Mouse (Mus musculus) hindbrain, embryonic 10.5 days (tissue): ENCODE measurements around the gene Arhgap17. TPM values are rescaled to one million over a fixed set of nuclear protein-coding genes. Genes with fewer than 3 reads are reported as not detected.

Source experiments
- DNase-seq: peaks from one replicate; pipeline ENCODE4 v3.0.0-alpha.2; 2017; ENCODE audit warnings: low spot score
- H3K27ac ChIP-seq: fragments of 300-500 bp; sonication (generic); 2 replicates; pipeline ENCODE4 v1.5.1; 2016; ENCODE audit warnings: mild to moderate bottlenecking, moderate library complexity
- H3K27me3 ChIP-seq: fragments of 300-500 bp; sonication (generic); 2 replicates; pipeline ENCODE4 v1.6.1; 2016; ENCODE audit warnings: mild to moderate bottlenecking; ENCODE audit not compliant: poor library complexity, insufficient read depth, severe bottlenecking
- H3K36me3 ChIP-seq: fragments of 300-500 bp; sonication (generic); 2 replicates; pipeline ENCODE4 v1.6.1; 2016; ENCODE audit warnings: mild to moderate bottlenecking, moderate library complexity
- H3K4me1 ChIP-seq: fragments of 300-500 bp; sonication (generic); replicated peaks from 2 replicates; pipeline ENCODE4 v1.6.1; 2016; ENCODE audit warnings: mild to moderate bottlenecking
- H3K4me3 ChIP-seq: fragments of 300-500 bp; sonication (generic); 2 replicates; pipeline ENCODE4 v1.5.1; 2016; ENCODE audit warnings: mild to moderate bottlenecking, moderate library complexity
- H3K9me3 ChIP-seq: fragments of 300-500 bp; sonication (generic); 2 replicates; pipeline ENCODE4 v1.6.1; 2016; ENCODE audit warnings: mild to moderate bottlenecking, moderate library complexity
- WGBS: fragments of 180-500 bp; shearing (Covaris S2); methylation state at CpG from one replicate; pipeline ENCODE4 v1.1.7; 2016; 5-methylcytosine and 5-hydroxymethylcytosine counted together
- polyA plus RNA-seq: library from polyadenylated mRNA; unstranded; fragments of >200 nt; fragmentation: Nextera tagmentation; extraction: Ambion mirVana; gene quantifications from 2 replicates; pipeline ENCODE4 v1.2.1, GENCODE M21; 2016

Gene Arhgap17
- polyA plus RNA-seq, 1 experiment from 2014 or later: 31.4 TPM

- Histone ChIP-seq H3K27me3 (no peaks in the 10 kb centered on the region), H3K27ac (no peak overlapping the region), H3K4me1 (peaks cover 17% of the 10 kb centered on the region; the same call in 1 of the 2 replicates), H3K4me3 (no peak overlapping the region), H3K9me3 (no peaks in the 10 kb centered on the region), H3K36me3 (peaks cover 7% of the 10 kb centered on the region; the same call in 1 of the 2 replicates)
- WGBS: 72% methylated on average over 11 of the region's 11 CpGs
- no peak for DNase-seq
Measured at GRCm38 (mm10) chr7:123349813-123350212, 19.9 kb downstream of the Arhgap17 start.

- H3K27ac ChIP-seq: no peak overlapping the region
- peaks cover 35% of the 10 kb centered on the region for H3K4me1 ChIP-seq
- 0 out of 2 replicates have a peak, but pooled peaks cover 4% of the 10 kb centered on the region for H3K36me3 ChIP-seq
- no peak for DNase-seq
- no peak overlapping the region for H3K4me3 ChIP-seq
- H3K27me3 ChIP-seq: no peaks in the 10 kb centered on the region
- no peaks in the 10 kb centered on the region for H3K9me3 ChIP-seq
- 89% methylated on average over 7 of the region's 7 CpGs for WGBS
Measured at GRCm38 (mm10) chr7:123346631-123347290, 23.0 kb downstream of the Arhgap17 start.

GRCm38 (mm10) chr7:123345041-123345544 is 24.6 kb downstream of the Arhgap17 start:
- no peak for DNase-seq
- WGBS: 86% methylated on average over 3 of the region's 3 CpGs
- Histone ChIP-seq H3K4me3 (no peak overlapping the region), H3K4me1 (peaks cover 41% of the 10 kb centered on the region), H3K36me3 (peaks cover under 1% of the 10 kb centered on the region; the same call in 1 of the 2 replicates), H3K9me3 (no peaks in the 10 kb centered on the region), H3K27ac (no peak overlapping the region), H3K27me3 (no peaks in the 10 kb centered on the region)

DNA sequence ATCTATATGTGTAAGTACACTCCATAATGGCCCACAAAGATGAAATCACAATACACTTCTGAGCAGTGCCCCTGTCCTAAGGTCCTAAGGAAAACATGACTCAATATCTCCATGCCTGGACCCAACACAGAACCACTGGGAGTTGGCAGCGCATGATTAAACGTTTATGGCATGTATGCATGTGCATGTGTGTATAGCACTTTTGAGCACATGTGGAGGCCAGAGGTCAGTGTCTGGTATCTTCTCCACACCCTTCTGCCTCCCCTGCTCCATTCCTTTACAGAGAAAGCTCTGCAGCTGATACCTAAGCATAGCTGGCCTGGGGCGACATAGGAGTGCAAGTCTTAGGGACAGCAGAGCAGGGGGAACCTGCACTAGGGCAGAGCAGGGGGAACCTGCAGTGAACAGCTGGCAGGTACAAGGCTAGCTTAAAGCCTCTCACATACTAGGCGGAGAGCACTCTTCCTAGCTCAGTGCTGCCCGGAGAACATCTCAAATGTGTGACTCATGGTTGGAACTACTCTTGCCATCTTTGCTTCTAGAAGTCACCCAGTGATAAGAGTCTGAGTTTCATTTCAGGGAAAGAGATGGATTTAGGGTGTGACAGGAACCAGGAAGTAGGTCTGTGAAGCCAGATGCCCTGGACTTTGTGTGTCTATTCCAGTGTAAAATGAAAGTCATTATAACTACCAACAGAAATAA is 25.5 kb downstream of the Arhgap17 start:
- no peak for DNase-seq
- 96% methylated on average over 5 of the region's 5 CpGs for WGBS

DNA sequence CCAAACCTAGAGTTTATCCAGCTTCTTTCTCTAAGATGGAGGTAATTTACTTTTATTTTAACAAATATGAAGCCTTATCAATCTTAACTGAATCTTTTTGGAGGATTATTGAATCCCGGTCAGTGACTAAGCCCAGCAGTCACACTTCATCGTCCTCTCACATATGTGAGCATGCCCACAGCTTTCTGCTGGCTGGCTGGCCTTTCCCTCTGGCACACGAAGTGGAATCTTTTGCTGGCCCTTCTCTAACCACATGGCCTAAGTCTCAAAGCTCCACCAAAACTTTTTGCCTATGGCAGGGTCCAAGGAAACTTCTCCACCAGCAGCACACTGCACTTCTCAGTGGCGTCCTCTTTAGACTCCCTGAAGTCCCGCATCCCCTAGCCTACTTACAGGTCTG is 27.8 kb downstream of the Arhgap17 start:
- WGBS: 62% methylated on average over 5 of the region's 5 CpGs
- 0 out of 2 replicates have a peak overlapping the region, but pooled peaks have one; percentile 30 for H3K27ac ChIP-seq
- DNase-seq: no peak
- no peaks in the 10 kb centered on the region for H3K27me3 ChIP-seq
- H3K4me3 ChIP-seq: no peak overlapping the region
- peaks cover 47% of the 10 kb centered on the region for H3K4me1 ChIP-seq
- H3K36me3 ChIP-seq: peaks cover 6% of the 10 kb centered on the region
- no peaks in the 10 kb centered on the region for H3K9me3 ChIP-seq

More for the DNA sequence above, 25.5 kb downstream of the Arhgap17 start:
- Histone ChIP-seq H3K4me3 (no peak overlapping the region), H3K36me3 (peaks cover 6% of the 10 kb centered on the region), H3K27me3 (no peaks in the 10 kb centered on the region), H3K27ac (no peak overlapping the region), H3K9me3 (no peaks in the 10 kb centered on the region), H3K4me1 (peaks cover 36% of the 10 kb centered on the region)

DNA sequence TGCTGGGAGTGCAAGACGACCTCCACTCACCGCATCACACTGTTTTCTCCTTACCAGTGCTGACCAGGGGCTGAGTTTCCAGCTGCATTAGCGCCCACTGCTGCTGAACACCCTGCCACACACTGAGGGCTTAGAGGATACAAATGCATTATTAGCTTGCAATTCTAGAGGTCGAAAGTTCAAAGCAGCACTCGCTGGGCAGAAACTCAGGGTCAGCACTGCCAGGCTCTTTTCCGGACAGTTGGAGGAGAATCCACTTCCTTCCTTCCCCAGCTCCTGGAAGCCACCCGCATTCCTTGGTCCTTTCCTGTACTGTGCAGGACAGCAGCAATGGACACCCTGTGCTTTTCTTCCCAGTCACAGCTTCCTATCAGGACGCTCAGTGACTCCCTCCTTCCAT is 31.4 kb downstream of the Arhgap17 start:
- H3K36me3 ChIP-seq: peaks cover 6% of the 10 kb centered on the region
- peaks cover 39% of the 10 kb centered on the region for H3K4me1 ChIP-seq
- H3K9me3 ChIP-seq: no peaks in the 10 kb centered on the region
- WGBS: 62% methylated on average over 8 of the region's 8 CpGs
- no peaks in the 10 kb centered on the region for H3K27me3 ChIP-seq
- no peak for DNase-seq
- no peak overlapping the region for H3K27ac ChIP-seq
- no peak overlapping the region for H3K4me3 ChIP-seq

DNA sequence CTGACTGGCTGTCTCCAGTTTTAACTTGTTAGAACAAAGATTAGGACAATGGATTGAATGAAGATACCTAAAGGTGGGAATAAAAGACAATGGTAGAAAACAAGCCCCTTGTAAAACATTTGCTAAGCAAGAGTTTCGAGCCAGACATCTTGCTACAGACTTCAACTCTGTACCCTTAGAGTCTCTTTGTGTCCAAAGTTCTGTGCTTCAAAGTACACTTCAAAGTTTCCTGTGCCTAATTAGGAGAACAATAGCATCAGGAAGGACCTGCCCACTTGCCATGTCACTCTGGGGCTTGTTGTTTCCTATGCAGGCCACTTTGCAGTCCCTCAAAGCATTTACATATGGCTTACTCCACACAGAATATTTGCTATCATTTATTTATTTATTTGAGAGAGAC is 33.4 kb downstream of the Arhgap17 start:
- no peak overlapping the region for H3K4me3 ChIP-seq
- 78% methylated on average over 1 of the region's 1 CpGs for WGBS
- H3K27ac ChIP-seq: no peak overlapping the region
- no peaks in the 10 kb centered on the region for H3K9me3 ChIP-seq
- H3K4me1 ChIP-seq: peaks cover 19% of the 10 kb centered on the region
- no peaks in the 10 kb centered on the region for H3K27me3 ChIP-seq
- no peak for DNase-seq
- peaks cover 9% of the 10 kb centered on the region for H3K36me3 ChIP-seq

DNA sequence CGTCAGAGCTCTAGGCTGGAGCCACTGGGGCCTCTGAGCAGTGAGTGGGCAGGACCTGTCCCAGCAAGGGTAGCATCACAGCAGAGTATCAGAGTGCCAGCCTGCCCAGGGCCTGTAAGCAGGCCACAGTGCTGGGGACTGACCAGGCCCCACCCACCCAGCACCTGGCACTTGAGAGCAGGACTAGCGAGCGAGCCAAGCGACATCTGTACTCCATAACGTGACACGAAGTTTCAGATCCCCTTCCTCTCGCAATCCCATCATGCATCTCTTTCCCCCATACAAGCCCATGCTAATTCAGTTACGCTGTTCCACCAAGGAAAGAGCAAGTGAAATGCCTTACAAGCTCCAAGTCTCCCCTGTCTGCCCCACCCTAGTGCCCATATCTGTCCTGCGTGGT is 39.2 kb downstream of the Arhgap17 start:
- no peak for DNase-seq
- Histone ChIP-seq H3K9me3 (no peaks in the 10 kb centered on the region), H3K4me1 (no peaks in the 10 kb centered on the region), H3K27me3 (no peaks in the 10 kb centered on the region), H3K4me3 (no peak overlapping the region), H3K36me3 (peaks cover 36% of the 10 kb centered on the region), H3K27ac (no peak overlapping the region)
- WGBS: 92% methylated on average over 9 of the region's 9 CpGs

GRCm38 (mm10) chr7:123327909-123328308 is 41.8 kb downstream of the Arhgap17 start:
- Histone ChIP-seq H3K27ac (no peak overlapping the region), H3K9me3 (no peaks in the 10 kb centered on the region), H3K4me3 (no peak overlapping the region), H3K27me3 (no peaks in the 10 kb centered on the region), H3K4me1 (no peaks in the 10 kb centered on the region), H3K36me3 (peaks cover 61% of the 10 kb centered on the region)
- DNase-seq: no peak
- 91% methylated on average over 4 of the region's 4 CpGs for WGBS

DNA sequence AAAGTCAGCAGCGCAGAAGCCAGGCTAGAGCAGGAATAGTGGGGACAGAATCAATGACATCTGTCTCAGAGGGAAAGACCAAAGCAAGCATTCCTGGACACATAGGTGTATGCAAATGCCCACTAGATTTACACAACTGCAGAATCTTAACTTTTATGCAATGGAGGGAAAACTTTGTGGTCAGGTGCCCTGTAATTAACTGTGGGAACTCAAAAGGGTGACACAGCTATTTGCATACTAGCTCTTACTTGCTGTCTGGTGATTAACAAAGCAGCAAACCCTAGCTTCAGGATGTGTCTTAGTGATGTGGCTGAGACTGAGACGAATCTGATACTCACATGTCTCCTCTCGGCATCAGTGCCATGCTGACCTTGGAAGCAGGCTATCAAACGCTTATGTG is 42.8 kb downstream of the Arhgap17 start:
- H3K9me3 ChIP-seq: no peaks in the 10 kb centered on the region
- no peak for DNase-seq
- H3K27ac ChIP-seq: no peak overlapping the region
- 86% methylated on average over 4 of the region's 4 CpGs for whole genome bisulfite sequencing
- no peak overlapping the region for H3K4me3 ChIP-seq
- peaks cover 68% of the 10 kb centered on the region for H3K36me3 ChIP-seq
- no peaks in the 10 kb centered on the region for H3K4me1 ChIP-seq
- H3K27me3 ChIP-seq: no peaks in the 10 kb centered on the region

DNA sequence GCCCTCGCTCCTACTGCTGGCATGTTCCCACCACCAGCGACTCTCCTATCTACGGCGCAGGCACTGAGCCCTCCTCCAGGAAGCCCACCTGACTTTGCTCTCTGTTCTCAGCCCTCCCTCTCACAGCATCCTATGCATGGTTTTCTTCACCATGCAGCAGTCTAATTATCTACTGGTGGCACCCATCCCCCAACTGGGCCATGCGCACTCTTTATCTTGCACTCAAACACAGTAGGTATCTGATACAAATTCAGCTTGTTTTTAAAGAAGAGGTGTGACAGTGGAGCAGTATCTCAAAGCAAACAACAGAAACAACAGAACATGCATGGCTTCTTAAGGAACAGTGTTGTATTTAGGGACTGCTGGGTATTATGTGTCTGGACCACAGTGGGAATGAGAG is 43.7 kb downstream of the Arhgap17 start:
- Histone ChIP-seq H3K4me3 (no peak overlapping the region), H3K27me3 (no peaks in the 10 kb centered on the region), H3K9me3 (no peaks in the 10 kb centered on the region), H3K27ac (no peak overlapping the region), H3K4me1 (no peaks in the 10 kb centered on the region), H3K36me3 (peaks cover 76% of the 10 kb centered on the region)
- DNase-seq: no peak
- 91% methylated on average over 5 of the region's 5 CpGs for WGBS

GRCm38 (mm10) chr7:123324105-123324504 is 45.6 kb downstream of the Arhgap17 start:
- 98% methylated on average over 1 of the region's 1 CpGs for WGBS
- Histone ChIP-seq H3K4me3 (no peak overlapping the region), H3K36me3 (peaks cover 81% of the 10 kb centered on the region), H3K4me1 (no peaks in the 10 kb centered on the region), H3K27ac (no peak overlapping the region), H3K9me3 (no peaks in the 10 kb centered on the region), H3K27me3 (no peaks in the 10 kb centered on the region)
- no peak for DNase-seq

GRCm38 (mm10) chr7:123323388-123323787 is 46.3 kb downstream of the Arhgap17 start:
- 86% methylated on average over 2 of the region's 2 CpGs for WGBS
- DNase-seq: no peak
- H3K36me3 ChIP-seq: peaks cover 88% of the 10 kb centered on the region

More at GRCm38 (mm10) chr7:123323388-123323787, 46.3 kb downstream of the Arhgap17 start:
- Histone ChIP-seq H3K27me3 (no peaks in the 10 kb centered on the region), H3K9me3 (no peaks in the 10 kb centered on the region), H3K4me1 (no peaks in the 10 kb centered on the region), H3K4me3 (no peak overlapping the region), H3K27ac (no peak overlapping the region)
